Mouse (Mus musculus) frontal cortex, adult 2 months (tissue): ENCODE results near the gene Wdr1. TPM values are rescaled to one million over a fixed set of nuclear protein-coding genes. Genes with fewer than 3 reads are reported as not detected.

Experiments
- polyA plus RNA-seq: library from polyadenylated mRNA; depleted of rRNA; stranded (reverse); fragments of >200 nt; gene quantifications from 2 replicates; pipeline ENCODE4 v1.2.3, GENCODE M21; 2012; rRNA removed

Gene Wdr1
- polyA plus RNA-seq, 1 experiment, result 173 TPM

Other genes starting within 250 kb of the Wdr1 start
- 1.5 and 1.8 TPM in 2 replicates for gene Drd5, start 243.9 kb downstream of the Wdr1 start, polyA plus RNA-seq
- 1.0 and 1.7 TPM in 2 replicates for gene Slc2a9, start 60.1 kb downstream of the Wdr1 start, polyA plus RNA-seq
- 6.9 and 8.0 TPM in 2 replicates for gene Zfp518b, start 121.6 kb upstream of the Wdr1 start, polyA plus RNA-seq